Comparison of ENCODE assay signal across 10 mouse cellular contexts in genomic region chr13:9278636-9279035, GRCm38 (mm10). TPM values are rescaled to one million over a fixed set of nuclear protein-coding genes. Genes with fewer than 3 reads are reported as not detected.
DNase-seq lines count a peak whose midpoint lies in the region; ATAC-seq and TF ChIP-seq lines count a peak whose summit lies in the region.
"Had no signal": no experiment of that assay in that cellular context is flagged by ENCODE, and none has a peak within 500 bp of the region (broad histone marks: within the 10 kb centered on the region; RNA-seq: fewer than 3 reads in every experiment).

No protein-coding gene starts in this region.

- no peaks in the 10 kb centered on the region for H3K9me3 ChIP-seq in hindbrain, embryonic 11.5 days (ENCODE audit: control insufficient read depth, low read length)
- no peaks in the 10 kb centered on the region for H3K9me3 ChIP-seq in limb, embryonic 15.5 days
- no peaks in the 10 kb centered on the region for H3K9me3 ChIP-seq in stomach, embryonic 15.5 days
- H3K9me3 ChIP-seq in liver, embryonic 12.5 days (replicated peaks): no peaks in the 10 kb centered on the region

- H3K9ac ChIP-seq in hindbrain, embryonic 11.5 days (ENCODE audit: low read depth, low read length): no peak overlapping the region
- H3K9ac ChIP-seq in limb, embryonic 15.5 days: no peak overlapping the region
- no peak overlapping the region for H3K9ac ChIP-seq in stomach, embryonic 15.5 days
- no peak overlapping the region for H3K9ac ChIP-seq in liver, embryonic 12.5 days

- no peak for DNase-seq in left cerebral cortex, adult 2 months (ENCODE audit: extremely low spot score in 1 of 2, low spot score in 2 of 2)
- no peak for DNase-seq in left cerebral cortex, postnatal 10 days (ENCODE audit: extremely low spot score in 1 of 2, low spot score in 2 of 2)
- no peak for DNase-seq in hindbrain, embryonic 11.5 days (ENCODE audit: low spot score)
- DNase-seq in spleen, postnatal 14 days (ENCODE audit: low spot score in 2 of 2): no peak
- DNase-seq: lung, adult 18-20 months; right cerebral cortex, postnatal 4 days had no signal

- TF ChIP-seq CTCF in left cerebral cortex, adult 2 months (IDR thresholded peaks at IDR 0.05): no peak

- WGBS in hindbrain, embryonic 11.5 days: 89% methylated on average over 5 of the region's 5 CpGs
- WGBS in limb, embryonic 15.5 days: 86% methylated on average over 5 of the region's 5 CpGs
- WGBS in stomach, embryonic 15.5 days: 83% methylated on average over 5 of the region's 5 CpGs
- 79% methylated on average over 5 of the region's 5 CpGs for WGBS in liver, embryonic 12.5 days (ENCODE audit: insufficient replicate concordance)

- no peaks in the 10 kb centered on the region for H3K4me1 ChIP-seq in hindbrain, embryonic 11.5 days (replicated peaks; ENCODE audit: control insufficient read depth, insufficient read depth, low read length)
- peaks cover 13% of the 10 kb centered on the region for H3K4me1 ChIP-seq in limb, embryonic 15.5 days
- peaks cover 7% of the 10 kb centered on the region; the same call in 1 of the 2 replicates for H3K4me1 ChIP-seq in stomach, embryonic 15.5 days
- peaks cover 8% of the 10 kb centered on the region; the same call in 1 of the 2 replicates for H3K4me1 ChIP-seq in liver, embryonic 12.5 days

- H3K4me2 ChIP-seq in hindbrain, embryonic 11.5 days (replicated peaks; ENCODE audit: low read depth, low read length): peak overlapping the region; percentile 60
- H3K4me2 ChIP-seq in limb, embryonic 15.5 days: peak overlapping the region; percentile 79; the same call in 1 of the 2 replicates
- H3K4me2 ChIP-seq in stomach, embryonic 15.5 days: no peak overlapping the region; the same call in 1 of the 2 replicates
- H3K4me2 ChIP-seq in liver, embryonic 12.5 days: no peak overlapping the region

- H3K36me3 ChIP-seq in hindbrain, embryonic 11.5 days (ENCODE audit: control insufficient read depth, insufficient read depth, low read length): no peaks in the 10 kb centered on the region
- H3K36me3 ChIP-seq in limb, embryonic 15.5 days: 0 out of 2 replicates have a peak, but pooled peaks cover 3% of the 10 kb centered on the region
- H3K36me3 ChIP-seq in stomach, embryonic 15.5 days: no peaks in the 10 kb centered on the region
- H3K36me3 ChIP-seq in liver, embryonic 12.5 days: no peaks in the 10 kb centered on the region

- no peak for ATAC-seq in hindbrain, embryonic 11.5 days (ENCODE audit: low FRiP score)
- ATAC-seq in limb, embryonic 15.5 days (ENCODE audit: insufficient number of reproducible peaks, low FRiP score, low TSS enrichment, low read depth): no peak
- ATAC-seq in stomach, embryonic 15.5 days (ENCODE audit: insufficient read depth, low FRiP score, low read depth): no peak
- ATAC-seq in liver, embryonic 12.5 days: no peak
- ATAC-seq: activated CD4-positive, CD25-positive, alpha-beta regulatory T cell, adult 4 months had no signal

- intact Hi-C loops in left cerebral cortex, adult 2 months (cut with DNase I): loop anchor here (5.0 kb wide), 2 partner anchors 169 to 189 kb away; no protein-coding TSS in a partner anchor
- intact Hi-C loops in left cerebral cortex, postnatal 10 days (cut with DNase I): loop anchor here (5.0 to 10.0 kb wide), 2 partner anchors 189 to 276 kb away; no protein-coding TSS in a partner anchor

- no peak overlapping the region for H3K27ac ChIP-seq in left cerebral cortex, adult 2 months
- no peak overlapping the region for H3K27ac ChIP-seq in hindbrain, embryonic 11.5 days (ENCODE audit: low read depth, low read length)
- H3K27ac ChIP-seq in limb, embryonic 15.5 days: no peak overlapping the region
- H3K27ac ChIP-seq in stomach, embryonic 15.5 days: no peak overlapping the region
- no peak overlapping the region for H3K27ac ChIP-seq in liver, embryonic 12.5 days

- no peaks in the 10 kb centered on the region for H3K27me3 ChIP-seq in hindbrain, embryonic 11.5 days (ENCODE audit: control insufficient read depth, insufficient read depth, low read length)
- no peaks in the 10 kb centered on the region for H3K27me3 ChIP-seq in limb, embryonic 15.5 days
- no peaks in the 10 kb centered on the region for H3K27me3 ChIP-seq in stomach, embryonic 15.5 days (replicated peaks)
- peaks cover 45% of the 10 kb centered on the region for H3K27me3 ChIP-seq in liver, embryonic 12.5 days (replicated peaks)

- H3K4me3 ChIP-seq in left cerebral cortex, adult 2 months: peak overlapping the region; percentile 95
- H3K4me3 ChIP-seq in hindbrain, embryonic 11.5 days (ENCODE audit: low read depth, low read length): no peak overlapping the region
- 0 out of 2 replicates have a peak overlapping the region, but pooled peaks have one; percentile 94 for H3K4me3 ChIP-seq in limb, embryonic 15.5 days
- 0 out of 2 replicates have a peak overlapping the region, but pooled peaks have one; percentile 95 for H3K4me3 ChIP-seq in stomach, embryonic 15.5 days (replicated peaks)
- H3K4me3 ChIP-seq in liver, embryonic 12.5 days: no peak overlapping the region

RNA-seq across cellular contexts. Expression of gene Dip2c, which starts 2.3 kb away (rescaled TPM):
- total RNA-seq in left cerebral cortex, adult 2 months (2021): 10 to 100 TPM; 66.6 to 76.1 TPM
- total RNA-seq in left cerebral cortex, postnatal 10 days (2021): 10 to 100 TPM; 73.8 to 76.1 TPM
- 7.6 and 9.4 TPM in 2 replicates for polyA plus RNA-seq in hindbrain, embryonic 11.5 days (2014; fragmentation: Nextera tagmentation; extraction: Ambion mirVana)
- 5.9 and 6.5 TPM in 2 replicates for polyA plus RNA-seq in limb, embryonic 15.5 days (2015; fragmentation: Nextera tagmentation; extraction: Ambion mirVana)
- 4.7 and 5.0 TPM in 2 replicates for polyA plus RNA-seq in stomach, embryonic 15.5 days (2015; fragmentation: Nextera tagmentation; extraction: Ambion mirVana)
- 1.2 TPM in 2 replicates for polyA plus RNA-seq in liver, embryonic 12.5 days (2016; fragmentation: Nextera tagmentation; extraction: Ambion mirVana)

Comparison
In these comparisons a context has a peak if more than half of its experiments do, and no peak if none do; other contexts are left out.
1. H3K4me3 ChIP-seq: peak in left cerebral cortex, adult 2 months (single experiment), limb, embryonic 15.5 days (single experiment) and stomach, embryonic 15.5 days (single experiment); none in hindbrain, embryonic 11.5 days (single experiment) and liver, embryonic 12.5 days (single experiment).
2. H3K4me2 ChIP-seq: peak in hindbrain, embryonic 11.5 days (single experiment) and limb, embryonic 15.5 days (single experiment); none in stomach, embryonic 15.5 days (single experiment) and liver, embryonic 12.5 days (single experiment).